Mouse (Mus musculus) frontal cortex, adult (tissue): ENCODE measurements around the gene Rbms3.

ENCODE experiments used
- ATAC-seq: cut with Nextera tagmentation; 2 replicates; pipeline ENCODE4 v1.9.2; 2017; ENCODE audit warnings: mild to moderate bottlenecking, moderate library complexity, mixed read lengths; ENCODE audit not compliant: low TSS enrichment

Rbms3 gene

DNA sequence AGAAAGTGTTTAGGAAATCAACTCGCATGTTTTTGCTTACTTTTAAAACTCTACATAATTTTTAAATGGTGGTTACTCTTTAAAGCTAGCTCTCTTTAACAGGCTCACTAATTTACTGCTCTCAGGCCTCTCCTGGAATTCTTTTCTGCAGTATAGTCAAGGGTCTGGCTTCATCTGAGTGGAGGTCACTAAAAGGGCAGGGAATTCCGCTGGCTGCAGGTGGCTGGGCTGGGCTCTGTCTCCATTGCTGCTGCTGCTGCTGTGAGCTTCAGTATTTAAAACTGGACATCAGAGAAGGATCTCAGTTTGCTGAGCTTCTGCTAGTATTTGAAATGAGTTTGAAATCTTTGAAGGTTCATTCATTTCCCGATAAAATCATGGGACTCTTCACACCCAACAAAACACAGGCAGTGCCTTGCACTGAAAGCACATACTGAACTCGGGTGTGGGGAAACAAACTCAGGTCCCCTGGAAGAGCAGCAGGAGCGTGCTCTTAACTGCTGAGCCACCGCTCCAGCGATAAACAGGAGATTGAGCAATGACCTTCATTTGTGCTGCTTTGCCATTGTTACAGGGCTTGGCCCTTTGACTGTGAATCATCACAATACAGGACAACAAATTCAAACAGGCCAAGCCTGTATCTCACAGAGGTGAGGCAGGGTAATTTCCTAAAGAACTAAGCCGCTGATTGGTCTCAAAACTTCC is 990.0 kb downstream of the Rbms3 start:
- no peak; the same call in 1 of the 2 replicates for ATAC-seq

DNA sequence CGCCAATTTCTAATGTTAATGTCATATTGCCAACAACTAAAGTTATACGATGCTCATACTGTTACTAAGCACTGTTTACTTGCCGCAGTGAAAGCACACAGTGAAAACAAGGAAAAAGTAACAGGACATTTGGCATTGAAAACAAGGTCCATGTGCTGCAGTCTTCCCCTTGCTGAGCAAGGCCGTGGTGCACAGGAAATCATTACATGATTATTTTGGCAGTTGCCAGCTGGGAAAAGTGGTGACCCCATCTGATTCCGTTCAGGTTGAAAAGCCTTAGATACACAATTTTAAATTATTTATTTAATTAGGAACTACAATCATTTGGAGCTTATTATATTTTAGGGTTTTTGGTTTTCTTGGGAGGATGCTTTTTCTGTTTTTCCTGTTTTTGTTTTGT is 995.9 kb downstream of the Rbms3 start:
- ATAC-seq: no peak

DNA sequence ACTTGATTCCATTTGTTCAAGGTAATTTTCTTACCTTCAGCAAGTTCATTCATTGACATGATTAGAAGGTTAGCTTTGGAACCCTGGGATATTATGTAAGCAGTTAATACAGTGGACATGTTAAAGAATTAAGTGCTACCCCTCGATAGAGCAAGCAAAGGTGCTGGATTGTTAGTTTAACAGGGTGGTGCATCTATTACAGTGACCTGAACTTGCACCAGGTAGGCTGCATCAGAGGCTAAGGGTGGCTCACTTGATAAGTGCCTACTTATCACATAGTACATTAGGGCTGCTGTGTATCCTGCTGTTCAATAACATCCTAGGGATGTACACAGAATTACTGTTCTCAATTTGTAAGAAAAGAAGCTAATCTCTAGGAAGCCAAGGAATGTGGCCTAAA is 996.6 kb downstream of the Rbms3 start:
- ATAC-seq: no peak

DNA sequence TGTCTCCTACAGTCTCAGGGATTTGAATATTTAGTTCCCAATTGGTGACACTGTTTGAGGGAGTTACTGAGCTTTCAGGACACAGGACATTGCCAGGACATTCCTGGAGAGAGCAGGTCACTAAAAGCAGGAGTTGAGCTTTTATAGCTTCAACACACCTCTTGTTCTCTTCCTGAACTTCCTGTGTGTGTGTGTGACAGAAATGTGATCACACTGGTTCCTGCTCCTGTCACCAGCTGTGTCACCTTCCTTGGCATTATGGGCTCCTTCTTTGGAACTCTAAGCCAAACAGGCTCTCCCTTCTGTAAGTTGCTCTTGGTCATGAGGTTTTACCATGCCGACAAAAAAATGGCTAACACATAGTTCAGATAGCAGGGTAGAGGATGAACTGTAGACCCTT is 997.9 kb downstream of the Rbms3 start:
- no peak for ATAC-seq

DNA sequence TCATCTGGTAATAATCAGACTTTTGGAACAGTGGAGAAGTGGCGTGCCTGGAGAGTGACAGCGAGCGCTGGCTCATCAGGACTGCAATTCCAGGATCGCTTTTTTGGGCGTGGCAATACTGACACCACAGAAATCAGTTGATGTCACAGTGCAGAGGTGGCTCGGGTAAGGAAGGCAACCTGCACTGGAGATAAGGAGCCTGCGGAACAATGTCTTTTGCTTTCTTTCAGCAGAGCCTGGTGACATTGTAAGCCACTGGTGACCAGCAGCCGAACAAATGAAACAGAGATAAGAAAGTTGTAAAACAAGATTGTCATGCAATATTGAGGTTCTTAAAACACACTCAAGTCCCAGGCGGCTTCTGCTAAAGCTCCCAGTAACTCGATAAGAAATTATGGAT is 998.9 kb downstream of the Rbms3 start:
- no peak for ATAC-seq

DNA sequence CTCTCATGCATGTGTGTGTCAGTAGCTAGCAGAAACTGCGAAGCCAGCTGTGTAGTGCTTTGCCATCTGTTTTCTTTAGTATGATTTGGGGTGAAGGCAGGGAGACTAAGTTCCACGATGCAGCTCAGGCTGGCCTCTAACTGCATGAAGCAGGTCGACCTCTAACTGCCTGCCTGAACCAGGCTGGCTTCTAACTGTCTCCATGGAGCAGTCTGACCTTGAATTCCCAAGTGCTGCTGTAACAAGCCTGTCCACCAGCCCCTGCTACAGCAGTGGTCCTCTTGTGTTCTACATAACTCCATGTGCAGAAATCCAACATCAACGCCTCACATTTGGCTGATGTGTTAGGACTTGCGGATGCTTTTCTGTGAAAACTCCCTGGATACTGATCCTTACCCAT is 1009.3 kb downstream of the Rbms3 start:
- no peak; the same call in 1 of the 2 replicates for ATAC-seq

DNA sequence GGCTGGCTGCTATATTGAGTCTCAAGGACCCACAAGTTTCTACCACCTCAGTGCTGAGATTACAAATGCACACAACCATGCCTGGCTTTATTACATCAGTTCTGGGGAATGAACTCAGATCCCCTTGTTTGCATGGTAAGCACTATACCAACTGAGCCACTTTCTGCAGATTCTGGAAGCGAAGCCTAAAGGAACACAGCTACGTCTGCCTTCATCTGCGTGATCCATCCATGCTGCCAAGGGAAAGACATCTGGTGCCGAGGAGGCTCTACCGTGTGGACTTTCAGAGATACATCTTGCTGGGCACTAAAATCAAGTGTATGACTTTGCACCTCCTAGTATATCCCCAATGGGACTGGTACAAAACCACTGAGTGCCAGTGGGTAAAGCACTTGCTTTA is 1010.8 kb downstream of the Rbms3 start:
- peak; percentile 73 for ATAC-seq

DNA sequence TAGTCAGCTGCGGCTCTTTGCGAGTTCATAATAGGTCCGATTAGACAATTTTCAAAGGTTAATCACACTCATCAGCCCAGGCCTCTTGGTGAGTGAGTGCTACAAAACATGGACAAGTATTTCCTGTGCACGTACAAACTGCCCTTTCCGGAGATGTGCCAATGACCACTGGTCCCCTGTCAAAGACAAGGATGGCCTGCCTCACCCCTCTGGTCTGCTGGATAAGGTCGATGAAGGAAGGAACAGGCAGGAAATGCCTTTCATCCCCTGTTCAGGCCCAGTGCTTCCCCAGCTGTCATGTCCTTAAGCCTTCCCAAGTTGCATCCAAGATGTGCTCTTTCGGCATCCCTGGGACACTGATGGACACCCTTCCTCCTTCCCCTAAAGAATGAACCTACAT is 1016.4 kb downstream of the Rbms3 start:
- ATAC-seq: no peak

DNA sequence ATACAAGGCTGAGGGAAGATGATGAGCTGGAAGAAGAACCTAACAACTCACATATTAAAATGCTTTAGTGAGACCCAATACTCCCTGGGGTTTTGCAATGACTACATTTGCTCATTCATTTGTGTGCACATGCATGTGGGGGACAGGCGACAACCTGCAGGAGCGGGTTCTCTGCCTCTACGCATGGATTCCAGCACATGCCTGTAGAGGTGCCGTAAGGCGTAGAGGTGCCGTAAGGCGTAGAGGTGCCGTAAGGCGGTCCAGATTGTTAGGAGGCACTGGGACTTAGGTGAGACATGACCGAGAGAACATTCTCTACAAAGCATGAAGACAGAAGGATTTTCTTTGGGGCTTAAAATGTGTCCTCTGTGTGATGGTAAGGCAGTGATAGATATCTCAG is 1033.7 kb downstream of the Rbms3 start:
- no peak for ATAC-seq

DNA sequence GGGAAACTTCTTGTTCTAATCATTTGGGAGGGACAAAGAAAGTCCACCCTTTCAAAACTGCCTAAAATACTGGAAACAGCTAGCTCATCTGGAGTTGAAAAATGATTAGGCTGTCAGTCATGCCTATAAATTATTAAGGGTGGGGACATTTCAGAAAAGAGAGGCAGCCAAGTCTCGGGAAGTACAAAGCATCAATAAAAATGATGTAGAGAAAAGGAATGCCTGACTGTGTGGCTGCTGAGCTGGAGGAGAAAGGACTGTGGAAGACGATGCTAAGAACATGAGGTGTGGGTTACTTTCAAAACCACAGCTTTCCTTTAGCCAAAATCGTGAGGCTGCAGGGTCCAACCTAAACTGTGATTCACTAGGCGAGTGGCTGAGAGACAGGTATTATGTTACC is 1037.2 kb downstream of the Rbms3 start:
- no peak for ATAC-seq

DNA sequence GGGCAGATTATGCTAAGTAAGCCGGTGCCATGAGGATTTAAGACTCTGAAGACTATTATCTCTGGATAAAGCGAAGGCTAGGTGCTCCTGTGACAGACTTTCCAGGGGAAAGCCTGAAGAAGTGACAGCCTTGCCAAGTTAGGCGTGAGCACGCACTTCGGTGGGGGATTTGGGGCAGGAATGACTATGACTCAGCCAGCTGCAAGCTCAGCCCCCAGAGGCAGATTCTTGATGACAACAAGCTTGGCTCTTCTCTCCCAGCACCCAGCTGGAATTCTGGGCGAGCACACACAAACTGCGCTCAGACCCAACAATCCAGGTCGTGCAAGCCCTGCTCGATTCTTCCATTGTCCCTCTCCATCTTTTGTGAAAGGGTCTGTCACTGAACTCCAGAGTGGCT is 1038.6 kb downstream of the Rbms3 start:
- ATAC-seq: peak; percentile 59; the same call in 1 of the 2 replicates

DNA sequence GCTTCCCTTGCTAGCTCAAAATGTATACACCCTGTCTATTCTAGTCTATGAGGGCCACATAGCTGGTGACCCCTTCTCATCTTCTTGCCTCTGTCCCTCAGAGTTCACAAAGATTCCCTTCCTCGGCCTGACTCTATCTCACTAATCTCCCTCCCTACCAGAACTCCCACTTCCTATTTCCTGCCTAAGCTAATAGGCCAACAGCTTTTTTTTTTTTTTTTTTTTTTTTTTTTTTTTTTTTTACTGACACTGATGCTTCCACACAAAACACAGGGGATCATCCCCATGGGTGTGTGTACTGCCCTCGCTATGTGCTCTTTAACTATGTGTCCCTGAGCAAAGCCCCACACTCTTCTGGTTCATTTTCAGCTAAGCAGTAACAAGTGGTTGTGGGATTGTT is 1060.0 kb downstream of the Rbms3 start:
- no peak for ATAC-seq

DNA sequence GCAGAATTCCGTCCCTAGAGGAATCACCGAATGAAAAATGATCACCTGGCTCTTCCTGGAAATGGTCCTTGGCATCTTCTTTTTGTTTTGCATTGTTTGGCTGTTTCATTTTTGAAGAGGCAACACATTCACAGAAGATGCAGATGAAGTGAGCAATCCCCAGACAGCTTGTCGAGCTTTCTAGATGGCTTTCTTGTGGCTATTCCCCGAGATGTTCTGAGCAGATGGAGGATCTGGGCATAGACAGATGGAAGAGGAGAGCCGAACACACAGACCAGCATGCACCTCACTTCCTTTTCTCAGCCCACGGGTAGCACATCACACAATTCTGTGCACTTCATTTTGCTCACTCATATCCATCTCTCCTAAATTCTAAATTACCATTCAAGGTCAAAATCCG is 1063.0 kb downstream of the Rbms3 start:
- ATAC-seq: peak; percentile 31; the same call in 1 of the 2 replicates

DNA sequence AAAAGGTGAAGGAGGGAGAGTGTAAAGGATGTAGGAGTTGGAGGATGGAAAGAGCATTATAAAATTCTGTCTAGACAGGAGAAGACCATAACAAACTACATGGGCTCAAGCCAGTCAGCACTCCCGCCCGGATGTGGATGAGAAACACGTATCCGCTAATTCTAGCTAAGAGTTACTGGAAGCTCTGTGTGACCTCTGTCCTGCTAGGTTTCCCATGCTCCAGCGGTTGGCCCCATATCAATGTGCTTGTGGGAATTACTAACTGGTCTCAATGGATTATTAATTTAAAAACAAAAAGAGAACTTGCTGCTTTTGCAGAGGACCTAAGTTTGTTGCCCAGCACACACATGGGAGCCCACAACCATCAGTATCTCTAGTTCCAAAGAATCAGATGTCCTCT is 1071.9 kb downstream of the Rbms3 start:
- no peak for ATAC-seq

DNA sequence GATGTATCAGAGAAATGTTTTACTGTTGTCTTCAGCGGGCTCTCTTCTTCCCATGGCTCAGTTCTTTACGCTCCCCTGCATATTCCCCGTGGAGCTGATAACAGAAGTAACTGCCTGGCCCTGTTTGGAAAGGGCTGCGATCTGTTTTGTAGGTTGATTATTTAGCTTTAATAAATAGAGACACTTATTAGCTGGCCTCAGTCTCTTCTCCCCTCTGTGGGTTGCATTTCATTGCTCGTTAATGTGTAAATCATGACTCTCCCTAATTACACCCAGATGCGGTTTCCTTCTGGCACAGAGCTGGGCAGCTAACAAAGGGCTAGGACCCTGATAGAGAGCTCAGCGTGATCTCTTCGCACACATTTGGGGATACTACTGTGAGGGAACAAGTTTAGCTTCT is 1073.1 kb downstream of the Rbms3 start:
- ATAC-seq: no peak

DNA sequence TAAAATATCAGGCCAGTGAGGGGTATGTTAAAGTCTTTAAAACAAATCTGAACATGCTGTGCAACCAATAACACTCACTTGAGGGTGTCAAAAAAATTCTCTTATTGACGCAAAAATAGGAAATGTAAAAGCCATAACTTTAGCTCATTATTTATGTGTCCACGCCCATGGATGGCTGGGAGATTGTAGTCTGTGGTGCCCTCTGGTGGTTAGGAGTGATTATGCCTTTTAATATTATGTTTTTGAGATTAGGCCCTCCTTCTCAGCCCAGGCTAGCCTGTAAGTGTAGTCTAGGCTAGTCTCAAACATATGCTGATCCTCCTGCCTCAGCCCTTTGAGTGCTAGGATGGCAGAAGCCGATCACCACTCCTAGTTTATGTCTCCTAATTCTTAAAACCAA is 1076.5 kb downstream of the Rbms3 start:
- no peak for ATAC-seq

DNA sequence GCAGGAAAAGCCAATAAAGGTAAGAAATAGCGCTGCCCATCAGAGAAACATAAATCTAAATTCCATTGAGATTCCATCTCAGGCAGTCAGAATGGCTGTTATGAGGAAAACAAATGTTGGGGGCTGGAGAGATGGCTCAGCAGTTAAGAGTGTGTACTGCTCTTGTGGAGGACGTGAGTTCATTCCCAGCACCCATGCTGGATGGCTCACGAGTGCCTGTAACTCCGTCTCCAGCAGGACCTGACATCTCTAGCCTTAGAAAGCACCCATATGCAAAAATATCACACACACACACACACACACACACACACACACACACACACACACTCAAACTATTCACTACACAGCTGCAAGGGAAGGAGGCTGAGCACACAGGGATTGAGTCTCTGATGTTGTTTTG is 1083.6 kb downstream of the Rbms3 start:
- no peak for ATAC-seq

DNA sequence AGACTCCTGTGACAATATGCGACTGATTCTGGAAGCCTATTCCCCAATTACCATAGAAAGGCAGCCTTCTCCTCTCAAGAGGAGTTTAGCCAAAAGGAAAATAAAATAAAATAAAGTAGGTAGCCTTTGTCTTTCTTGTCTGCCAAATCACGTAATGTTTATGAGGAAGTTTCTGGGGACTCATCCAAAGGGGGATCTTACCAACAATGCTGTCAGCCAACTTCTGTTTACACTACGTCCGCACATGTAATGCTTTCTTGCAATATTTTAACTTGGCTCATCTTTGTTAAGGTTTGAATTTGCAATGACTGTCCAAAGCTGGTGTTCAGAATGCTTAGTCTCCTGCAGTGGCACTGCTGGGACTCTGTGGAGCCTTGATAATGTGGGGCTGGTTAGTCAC is 1086.9 kb downstream of the Rbms3 start:
- ATAC-seq: no peak

DNA sequence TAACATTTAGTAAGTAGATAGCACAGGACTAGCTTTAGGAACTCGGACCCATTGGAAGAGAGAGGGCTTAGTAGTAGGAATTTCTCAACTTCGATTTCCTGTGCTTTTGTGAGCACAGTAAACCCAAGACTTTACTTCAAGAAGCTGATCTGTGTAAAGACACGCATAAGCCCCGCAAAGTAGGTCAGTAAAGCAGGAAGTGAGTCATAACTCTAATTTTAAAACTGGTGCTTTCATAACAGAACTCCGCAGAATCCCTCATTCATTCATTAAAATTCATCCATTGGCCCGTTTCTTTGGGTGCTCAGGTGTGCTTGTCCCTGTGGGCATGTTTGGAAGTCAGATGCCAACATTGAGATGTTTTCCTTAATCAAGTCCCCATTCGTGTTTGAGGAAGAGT is 1087.7 kb downstream of the Rbms3 start:
- ATAC-seq: peak; percentile 96

DNA sequence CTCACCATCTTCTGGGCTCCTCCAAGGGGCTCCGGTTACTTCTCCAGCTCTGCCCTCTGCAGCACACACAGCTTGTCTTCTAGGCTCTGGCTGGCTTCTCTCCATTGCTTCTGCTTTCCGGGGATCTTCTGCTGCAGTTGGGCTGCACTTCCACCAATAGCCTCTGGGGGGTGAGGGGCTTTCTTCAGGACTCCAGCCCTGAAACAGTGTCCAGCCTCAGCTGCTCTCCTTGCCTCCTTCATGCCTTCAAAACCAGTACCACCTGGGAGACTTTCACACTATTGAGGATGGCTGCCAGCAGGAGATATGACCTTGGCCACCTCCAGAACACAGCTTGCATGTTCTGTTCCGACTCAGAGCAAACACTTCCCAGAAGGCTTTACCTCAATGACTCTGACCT is 1094.0 kb downstream of the Rbms3 start:
- no peak for ATAC-seq

DNA sequence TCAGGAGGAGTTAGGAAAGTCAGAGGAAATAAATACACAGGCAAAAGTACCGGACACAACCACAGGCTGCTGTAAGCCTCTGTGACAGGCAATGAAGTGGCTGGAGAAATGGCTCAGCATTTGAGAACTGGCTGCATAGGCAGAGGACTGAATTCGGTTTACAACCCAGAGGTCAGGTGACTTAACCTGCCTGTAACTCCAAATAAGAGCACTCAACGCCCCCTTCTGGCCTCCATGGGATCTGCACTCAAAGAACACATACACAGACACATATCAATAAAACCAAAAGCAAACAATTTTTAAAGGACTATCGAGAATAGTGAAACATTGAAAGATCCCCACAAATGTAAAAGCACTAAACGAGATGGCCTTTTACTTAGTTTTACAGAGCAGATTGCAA is 1096.3 kb downstream of the Rbms3 start:
- no peak for ATAC-seq

DNA sequence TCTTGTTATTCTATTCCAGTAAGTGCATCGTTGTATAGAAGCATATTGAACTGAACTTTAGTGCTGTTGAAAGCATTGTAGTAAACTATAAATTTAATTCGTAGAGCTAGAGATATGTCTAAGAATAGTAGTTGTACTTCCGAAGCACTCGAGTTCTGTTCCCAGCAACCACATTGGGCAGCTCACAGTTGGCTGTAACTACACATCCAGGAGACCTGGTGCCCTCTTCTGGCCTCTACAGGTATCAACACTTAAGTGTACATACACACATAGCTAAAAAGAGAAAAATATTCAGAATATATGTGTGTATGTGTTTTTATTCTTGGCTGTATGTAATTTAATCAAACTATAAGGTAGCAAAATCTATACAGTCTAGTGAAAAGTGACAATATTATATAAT is 1098.6 kb downstream of the Rbms3 start:
- ATAC-seq: no peak

DNA sequence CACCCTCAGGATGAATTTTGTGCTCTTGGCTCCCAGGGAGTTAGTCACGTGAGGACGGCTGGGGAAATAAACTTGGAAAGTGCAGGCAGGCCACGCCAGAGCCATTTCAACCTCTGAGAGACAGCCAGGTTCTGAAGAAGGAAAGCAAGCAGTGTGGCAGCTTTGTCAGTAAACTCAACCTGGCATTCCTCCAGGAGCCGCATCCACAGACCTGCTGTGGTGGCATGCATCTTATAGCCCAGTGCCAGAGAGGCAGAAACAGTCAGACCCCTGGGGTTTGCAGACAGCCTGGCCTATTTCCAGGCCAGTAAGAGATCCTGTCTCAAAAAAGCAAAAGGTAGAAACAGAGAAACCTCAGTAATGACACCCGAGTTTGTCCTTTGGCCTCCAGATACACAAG is 1105.3 kb downstream of the Rbms3 start:
- no peak for ATAC-seq
